Mouse (Mus musculus) gastrocnemius, adult 18-20 months (tissue): ENCODE data around the gene Vwce. TPM values are rescaled to one million over a fixed set of nuclear protein-coding genes. Genes with fewer than 3 reads are reported as not detected.

Experiments
- DNase-seq: peaks from one replicate; pipeline ENCODE4 v3.0.0; 2021; ENCODE audit warnings: low spot score
- long read RNA-seq, 2 experiments: library from polyadenylated mRNA; stranded (forward); transcript quantifications; one replicate each; pipeline ENCODE4 v2.0.0; 2021
- total RNA-seq, 2 experiments: library from RNA; stranded (reverse); gene quantifications; 2 replicates each; pipeline ENCODE4 v1.2.3; 2021

The Vwce gene
- not detected for total RNA-seq
- long read RNA-seq, experiment 1, result 0 reads
- long read RNA-seq, experiment 2, result 0 reads

- DNase-seq, result peak; percentile 16
Observed at GRCm38 (mm10) chr19:10634106-10634871, at the start of gene Vwce. Gene Vwce, plus strand, starts transcription at chr19:10634213.

- DNase-seq, result no peak
Observed at GRCm38 (mm10) chr19:10585112-10585511, 48.9 kb upstream of the Vwce start.

GRCm38 (mm10) chr19:10587231-10587630, 46.8 kb upstream of the Vwce start:
- DNase-seq, result no peak

GRCm38 (mm10) chr19:10589127-10589857, 44.7 kb upstream of the Vwce start:
- DNase-seq, result no peak

- no peak for DNase-seq
Observed at GRCm38 (mm10) chr19:10590301-10590700, 43.7 kb upstream of the Vwce start.

- no peak for DNase-seq
Observed at GRCm38 (mm10) chr19:10591659-10592377, 42.2 kb upstream of the Vwce start.

GRCm38 (mm10) chr19:10598188-10598587, 35.8 kb upstream of the Vwce start:
- no peak for DNase-seq

GRCm38 (mm10) chr19:10599648-10600047, 34.4 kb upstream of the Vwce start:
- no peak for DNase-seq

- DNase-seq, result no peak
Observed at GRCm38 (mm10) chr19:10602247-10602769, 31.7 kb upstream of the Vwce start.

GRCm38 (mm10) chr19:10602787-10603186, 31.2 kb upstream of the Vwce start:
- DNase-seq, result peak; percentile 83

GRCm38 (mm10) chr19:10603660-10604523, 30.1 kb upstream of the Vwce start:
- DNase-seq, result no peak

- no peak for DNase-seq
Observed at GRCm38 (mm10) chr19:10604534-10604933, 29.5 kb upstream of the Vwce start.

GRCm38 (mm10) chr19:10605293-10605900, 28.6 kb upstream of the Vwce start, which contains the start of the genes Ddb1 and Tkfc:
Gene Ddb1, plus strand, starts transcription at chr19:10605327.
Gene Tkfc, minus strand, starts transcription at chr19:10605654.
- peak; percentile 99 for DNase-seq

GRCm38 (mm10) chr19:10605901-10606622, 28.0 kb upstream of the Vwce start:
- DNase-seq, result no peak

- no peak for DNase-seq
Observed at GRCm38 (mm10) chr19:10608573-10609240, 25.3 kb upstream of the Vwce start.

GRCm38 (mm10) chr19:10634872-10635318, 882 bp downstream of the Vwce start:
- no peak for DNase-seq

GRCm38 (mm10) chr19:10637840-10638239, 3.8 kb downstream of the Vwce start:
- no peak for DNase-seq

GRCm38 (mm10) chr19:10640080-10640479, 6.1 kb downstream of the Vwce start:
- no peak for DNase-seq
